Mouse (Mus musculus): ENCODE data around the gene Has3. TPM values are rescaled to one million over a fixed set of nuclear protein-coding genes. Genes with fewer than 3 reads are reported as not detected.
"Not testable (repeated sequence)": the region's sequence is repeated elsewhere in the genome, so short reads cannot be mapped to it uniquely, and the experiment has no call there.

Gene Has3
- polyA plus RNA-seq, 1 experiment from 2014 or later: 0.28 TPM

DNA sequence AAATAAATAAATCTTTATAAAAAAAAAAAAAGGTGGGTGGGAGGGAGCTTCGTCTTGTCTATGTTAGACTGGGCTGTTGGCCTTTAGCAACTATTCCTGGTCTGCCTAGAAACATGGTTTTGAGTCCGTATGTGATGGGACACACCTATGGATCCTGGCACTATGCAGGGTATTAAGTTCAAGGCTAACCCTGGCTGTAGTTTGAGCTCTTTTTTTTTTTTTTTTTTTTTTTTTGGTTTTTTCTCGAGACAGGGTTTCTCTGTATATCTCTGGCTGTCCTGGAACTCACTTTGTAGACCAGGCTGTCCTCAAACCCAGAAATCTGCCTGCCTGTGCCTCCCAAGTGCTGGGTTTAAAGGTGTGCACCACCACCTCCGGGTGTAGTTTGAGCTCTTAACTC is 54.0 kb downstream of the Has3 start:
- Histone ChIP-seq H3K9me3 (ENCODE audit: control insufficient read depth, low read length) (no peaks in the 10 kb centered on the region), H3K4me3 (ENCODE audit: low read depth, low read length) (no peak overlapping the region), H3K27ac (replicated peaks) (peak overlapping the region; percentile 74), H3K9ac (ENCODE audit: low read length) (no peak overlapping the region), H3K36me3 (ENCODE audit: control insufficient read depth, insufficient read depth, low read length) (peaks cover 10% of the 10 kb centered on the region), H3K4me1 (replicated peaks; ENCODE audit: control insufficient read depth, insufficient read depth) (0 out of 2 replicates have a peak, but pooled peaks cover 5% of the 10 kb centered on the region), H3K27me3 (ENCODE audit: control insufficient read depth, insufficient read depth, low read length) (no peaks in the 10 kb centered on the region), H3K4me2 (replicated peaks; ENCODE audit: low read depth) (no peak overlapping the region)
- WGBS: 81% methylated on average over 4 of the region's 4 CpGs
- no peak for DNase-seq (ENCODE audit: low spot score)
- ATAC-seq (ENCODE audit: low FRiP score, low TSS enrichment): no peak
- TF ChIP-seq CTCF (IDR thresholded peaks at IDR 0.05; ENCODE audit: low read depth): no peak
- TF ChIP-seq EP300 (optimal IDR thresholded peaks at IDR 0.05): no peak

DNA sequence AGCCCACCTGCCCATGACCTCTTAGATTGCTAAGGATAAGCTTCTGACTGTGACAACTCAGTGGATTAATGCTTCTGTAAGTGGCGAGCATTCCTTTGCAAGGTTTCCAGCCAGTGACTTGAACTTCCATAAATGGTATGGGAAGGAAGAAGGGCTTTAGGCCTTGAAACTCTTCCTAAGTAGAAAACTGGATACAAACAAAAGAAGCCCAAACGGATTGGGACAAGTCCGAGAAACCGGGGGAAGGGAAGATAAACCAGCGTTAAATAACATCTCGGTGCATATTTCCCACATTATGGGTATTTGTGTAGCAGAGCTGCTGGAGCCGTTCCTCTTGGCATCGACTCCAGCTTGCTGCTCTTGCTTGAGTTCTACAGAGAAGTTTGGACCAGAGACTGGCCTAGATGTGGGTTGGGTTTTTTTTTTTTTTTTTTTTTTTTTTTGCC is 54.9 kb downstream of the Has3 start:
- Histone ChIP-seq H3K9ac (ENCODE audit: low read length) (no peak overlapping the region), H3K4me3 (ENCODE audit: low read depth, low read length) (no peak overlapping the region), H3K36me3 (ENCODE audit: control insufficient read depth, insufficient read depth, low read length) (peaks cover 5% of the 10 kb centered on the region), H3K9me3 (ENCODE audit: control insufficient read depth, low read length) (no peaks in the 10 kb centered on the region), H3K4me2 (replicated peaks; ENCODE audit: low read depth) (no peak overlapping the region), H3K4me1 (replicated peaks; ENCODE audit: control insufficient read depth, insufficient read depth) (0 out of 2 replicates have a peak, but pooled peaks cover 5% of the 10 kb centered on the region), H3K27ac (replicated peaks) (peak overlapping the region; percentile 74), H3K27me3 (ENCODE audit: control insufficient read depth, insufficient read depth, low read length) (no peaks in the 10 kb centered on the region)
- 28% methylated on average over 8 of the region's 8 CpGs for WGBS
- DNase-seq (ENCODE audit: low spot score) (no peak), ATAC-seq (ENCODE audit: low FRiP score, low TSS enrichment) (peak; percentile 48; the same call in 1 of the 2 replicates)
- TF ChIP-seq CTCF (IDR thresholded peaks at IDR 0.05; ENCODE audit: low read depth): no peak
- no peak for TF ChIP-seq EP300 (optimal IDR thresholded peaks at IDR 0.05)

DNA sequence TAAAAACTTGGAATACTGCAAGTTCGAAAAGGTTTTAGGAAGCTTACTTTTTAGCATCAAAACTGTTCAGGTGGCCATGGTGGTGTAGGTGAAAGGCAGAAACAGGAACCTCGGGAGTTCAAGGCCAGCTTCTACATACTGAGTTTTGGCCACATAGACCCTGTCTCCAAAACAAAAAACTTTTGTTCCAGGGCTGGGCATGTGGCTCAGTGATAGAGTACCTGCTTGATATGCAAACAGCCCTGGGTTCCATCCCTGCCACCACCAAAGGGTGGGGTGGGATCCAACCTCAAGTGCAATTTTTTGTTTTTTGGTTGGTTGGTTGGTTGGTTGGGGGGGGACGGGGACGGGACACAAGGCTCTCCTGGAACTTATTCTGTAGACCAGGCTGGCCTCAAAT is 55.4 kb downstream of the Has3 start:
- DNase-seq (ENCODE audit: low spot score): no peak
- no peak for ATAC-seq (ENCODE audit: low FRiP score, low TSS enrichment)
- no peak overlapping the region for H3K4me3 ChIP-seq (ENCODE audit: low read depth, low read length)
- H3K9me3 ChIP-seq (ENCODE audit: control insufficient read depth, low read length): no peaks in the 10 kb centered on the region
- H3K36me3 ChIP-seq (ENCODE audit: control insufficient read depth, insufficient read depth, low read length): peaks cover 4% of the 10 kb centered on the region
- 0 out of 2 replicates have a peak, but pooled peaks cover 5% of the 10 kb centered on the region for H3K4me1 ChIP-seq (replicated peaks; ENCODE audit: control insufficient read depth, insufficient read depth)
- no peak overlapping the region for H3K9ac ChIP-seq (ENCODE audit: low read length)
- WGBS: 76% methylated on average over 4 of the region's 4 CpGs
- H3K4me2 ChIP-seq (replicated peaks; ENCODE audit: low read depth): no peak overlapping the region
- no peaks in the 10 kb centered on the region for H3K27me3 ChIP-seq (ENCODE audit: control insufficient read depth, insufficient read depth, low read length)
- no peak for TF ChIP-seq EP300 (optimal IDR thresholded peaks at IDR 0.05)
- TF ChIP-seq CTCF (IDR thresholded peaks at IDR 0.05; ENCODE audit: low read depth): no peak
- peak overlapping the region; percentile 75 for H3K27ac ChIP-seq (replicated peaks)

DNA sequence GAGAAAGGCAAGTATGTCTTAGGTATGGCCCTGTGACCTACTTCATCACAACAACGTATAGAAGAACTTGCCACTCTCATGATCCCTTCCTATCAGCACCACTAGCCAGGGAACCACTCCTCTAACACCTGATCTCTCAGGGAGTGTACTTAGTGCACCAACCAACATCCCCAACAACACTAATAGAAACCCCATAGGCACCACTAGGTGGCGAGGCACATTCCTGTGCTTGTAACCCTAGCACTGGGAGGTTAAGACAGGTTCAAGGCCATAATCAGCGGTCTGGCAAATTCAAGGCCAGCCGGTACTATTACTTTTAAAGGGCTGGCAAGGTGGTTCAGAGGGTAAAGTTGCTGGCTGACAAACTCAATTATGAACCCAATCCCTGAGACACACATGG is 57.2 kb downstream of the Has3 start:
- ATAC-seq (ENCODE audit: low FRiP score, low TSS enrichment): peak; percentile 53; the same call in 1 of the 2 replicates
- Histone ChIP-seq H3K9me3 (ENCODE audit: control insufficient read depth, low read length) (no peaks in the 10 kb centered on the region), H3K9ac (ENCODE audit: low read length) (no peak overlapping the region), H3K4me1 (replicated peaks; ENCODE audit: control insufficient read depth, insufficient read depth) (peaks cover 5% of the 10 kb centered on the region; the same call in 1 of the 2 replicates), H3K4me2 (replicated peaks; ENCODE audit: low read depth) (no peak overlapping the region), H3K27me3 (ENCODE audit: control insufficient read depth, insufficient read depth, low read length) (no peaks in the 10 kb centered on the region), H3K27ac (replicated peaks) (no peak overlapping the region), H3K36me3 (ENCODE audit: control insufficient read depth, insufficient read depth, low read length) (peaks cover 4% of the 10 kb centered on the region), H3K4me3 (ENCODE audit: low read depth, low read length) (no peak overlapping the region)
- WGBS: 55% methylated on average over 4 of the region's 4 CpGs
- TF ChIP-seq EP300 (optimal IDR thresholded peaks at IDR 0.05): no peak
- TF ChIP-seq CTCF (IDR thresholded peaks at IDR 0.05; ENCODE audit: low read depth): peak; percentile 75
- DNase-seq (ENCODE audit: low spot score): peak; percentile 33

DNA sequence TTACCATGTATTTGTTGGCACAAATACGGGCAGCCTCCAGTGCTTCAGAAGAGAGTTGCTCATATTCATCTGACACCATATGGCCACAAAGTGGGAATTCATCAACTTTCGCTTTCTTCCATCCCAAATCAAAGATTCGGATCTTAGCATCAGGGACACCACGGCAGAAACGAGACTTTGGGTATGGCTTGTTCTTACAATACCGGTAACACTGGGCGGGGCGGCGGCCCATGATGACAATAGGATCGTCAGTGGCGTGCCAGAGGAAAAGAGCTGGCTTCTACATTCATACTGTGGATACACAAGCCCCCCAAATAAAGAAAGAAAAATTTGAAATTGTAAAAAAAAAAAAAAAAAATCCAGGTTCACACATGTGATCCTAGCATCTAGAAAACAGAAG is 58.1 kb downstream of the Has3 start:
- not testable (repeated sequence) for H3K27me3 ChIP-seq (ENCODE audit: control insufficient read depth, insufficient read depth, low read length); H3K4me1 ChIP-seq (replicated peaks; ENCODE audit: control insufficient read depth, insufficient read depth); H3K4me3 ChIP-seq (ENCODE audit: low read depth, low read length); H3K27ac ChIP-seq (replicated peaks); H3K9me3 ChIP-seq (ENCODE audit: control insufficient read depth, low read length); H3K9ac ChIP-seq (ENCODE audit: low read length); H3K4me2 ChIP-seq (replicated peaks; ENCODE audit: low read depth); DNase-seq (ENCODE audit: low spot score); H3K36me3 ChIP-seq (ENCODE audit: control insufficient read depth, insufficient read depth, low read length); ATAC-seq (ENCODE audit: low FRiP score, low TSS enrichment)
- WGBS: 90% methylated on average over 10 of the region's 11 CpGs

DNA sequence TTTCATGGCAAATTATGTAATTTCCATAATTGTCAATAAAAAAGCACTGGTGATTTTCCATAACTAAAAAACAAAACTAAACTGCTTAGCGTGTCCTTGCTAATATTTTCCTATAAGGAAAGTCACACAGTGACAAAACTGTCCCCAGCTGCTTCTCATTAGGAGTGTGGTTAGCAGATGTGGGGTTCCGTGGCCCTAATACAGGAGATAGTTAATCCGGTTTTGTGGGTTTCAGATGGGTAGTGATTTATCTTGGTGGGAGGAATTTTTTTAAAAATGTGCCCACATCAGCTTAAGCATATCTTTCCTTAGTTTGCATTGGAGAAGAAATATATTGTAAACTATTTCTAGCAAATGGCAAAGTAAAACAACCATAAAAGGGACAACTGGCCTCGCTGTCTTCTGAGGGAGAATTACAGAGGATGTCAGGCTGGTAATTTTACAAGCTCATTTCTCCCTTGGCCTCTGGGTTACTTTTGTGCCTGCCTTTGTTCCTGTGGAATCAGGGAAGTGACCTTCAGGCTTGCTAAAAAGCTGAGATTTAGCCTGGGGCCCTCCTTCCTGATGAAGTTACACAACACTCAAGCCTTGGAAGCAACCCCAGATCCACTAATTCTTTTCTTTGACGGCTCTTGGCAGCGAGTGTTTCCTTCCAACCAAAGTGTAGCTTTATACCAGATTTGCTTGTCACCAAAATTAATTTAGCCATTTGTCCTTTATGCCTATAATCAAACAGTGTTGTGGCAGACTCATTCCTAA is 59.3 kb downstream of the Has3 start:
- H3K9me3 ChIP-seq (ENCODE audit: control insufficient read depth, low read length): no peaks in the 10 kb centered on the region
- H3K4me1 ChIP-seq (replicated peaks; ENCODE audit: control insufficient read depth, insufficient read depth): peaks cover 7% of the 10 kb centered on the region; the same call in 1 of the 2 replicates
- peak; percentile 80 for TF ChIP-seq EP300 (optimal IDR thresholded peaks at IDR 0.05)
- TF ChIP-seq CTCF (IDR thresholded peaks at IDR 0.05; ENCODE audit: low read depth): no peak
- H3K4me2 ChIP-seq (replicated peaks; ENCODE audit: low read depth): no peak overlapping the region
- no peak overlapping the region for H3K4me3 ChIP-seq (ENCODE audit: low read depth, low read length)
- no peaks in the 10 kb centered on the region for H3K36me3 ChIP-seq (ENCODE audit: control insufficient read depth, insufficient read depth, low read length)
- DNase-seq (ENCODE audit: low spot score): peak; percentile 23
- H3K27me3 ChIP-seq (ENCODE audit: control insufficient read depth, insufficient read depth, low read length): no peaks in the 10 kb centered on the region
- H3K27ac ChIP-seq (replicated peaks): peak overlapping the region; percentile 74
- no peak overlapping the region for H3K9ac ChIP-seq (ENCODE audit: low read length)
- 22% methylated on average over 6 of the region's 6 CpGs for WGBS
- no peak; the same call in 1 of the 2 replicates for ATAC-seq (ENCODE audit: low FRiP score, low TSS enrichment)

Data from stomach, postnatal 0 days (tissue).